Mouse (Mus musculus) forebrain, postnatal 0 days (tissue): ENCODE results near the gene Nprl3. TPM values are rescaled to one million over a fixed set of nuclear protein-coding genes. Genes with fewer than 3 reads are reported as not detected.
A peak's percentile ranks its signal among the peaks of the same experiment; 100 is the strongest.
"Not testable (repeated sequence)": the region's sequence is repeated elsewhere in the genome, so short reads cannot be mapped to it uniquely, and the experiment has no call there.

Experiments
- ATAC-seq: fragments of 200-750 bp; cut with Nextera tagmentation; 2 replicates; pipeline ENCODE4 v1.8.0; 2017; ENCODE audit warnings: mild to moderate bottlenecking, moderate library complexity
- DNase-seq: peaks from one replicate; pipeline ENCODE4 v3.0.0-alpha.2; 2015
- H3K27ac ChIP-seq: fragments of 300-500 bp; sonication (generic); 2 replicates; pipeline ENCODE4 v1.5.1; 2014; ENCODE audit warnings: low read depth, mild to moderate bottlenecking, antibody characterized with exemption, low read length, moderate library complexity, mixed read lengths
- H3K27me3 ChIP-seq: fragments of 300-500 bp; sonication (generic); 2 replicates; pipeline ENCODE4 v1.6.1; 2014; ENCODE audit warnings: mild to moderate bottlenecking, low read length, mixed read lengths; ENCODE audit not compliant: insufficient read depth
- H3K36me3 ChIP-seq: fragments of 300-500 bp; sonication (generic); 2 replicates; pipeline ENCODE4 v1.6.1; 2014; ENCODE audit warnings: mild to moderate bottlenecking, moderate library complexity; ENCODE audit not compliant: insufficient read depth
- H3K4me1 ChIP-seq: fragments of 300-500 bp; sonication (generic); 2 replicates; pipeline ENCODE4 v1.6.1; 2014; ENCODE audit warnings: antibody characterized with exemption; ENCODE audit not compliant: insufficient read depth
- H3K4me2 ChIP-seq: fragments of 300-500 bp; sonication (generic); 2 replicates; pipeline ENCODE4 v1.6.1; 2014; ENCODE audit warnings: low read depth, mild to moderate bottlenecking, moderate library complexity
- H3K4me3 ChIP-seq: fragments of 300-500 bp; sonication (generic); 2 replicates; pipeline ENCODE4 v1.5.1; 2014; ENCODE audit warnings: low read depth, low read length, mixed read lengths
- H3K9ac ChIP-seq: fragments of 300-500 bp; sonication (generic); 2 replicates; pipeline ENCODE4 v1.6.1; 2014; ENCODE audit warnings: mild to moderate bottlenecking
- H3K9me3 ChIP-seq: fragments of 300-500 bp; sonication (generic); 2 replicates; pipeline ENCODE4 v1.6.1; 2016; ENCODE audit warnings: low read length
- CTCF ChIP-seq: sonication (generic); IDR thresholded peaks from 2 replicates; pipeline ENCODE4 v1.5.1; 2016; ENCODE audit warnings: antibody characterized with exemption, control low read depth, low read depth
- WGBS: fragments of 180-500 bp; shearing (Covaris S2); extraction: QIAGEN DNeasy Blood & Tissue Kit; methylation state at CpG from one replicate; pipeline ENCODE4 v1.1.7; 2014; 5-methylcytosine and 5-hydroxymethylcytosine counted together
- polyA plus RNA-seq: library from polyadenylated mRNA; unstranded; fragments of >200 nt; fragmentation: Nextera tagmentation; extraction: Ambion mirVana; gene quantifications from 2 replicates; pipeline ENCODE4 v1.2.1, GENCODE M21; 2015
- total RNA-seq: library from RNA; depleted of rRNA; stranded (reverse); fragments of >200 nt; gene quantifications from 2 replicates; pipeline ENCODE4 v1.2.3, GENCODE M21; 2014

The Nprl3 gene
- total and polyA plus RNA-seq, 2 experiments from 2014 or later = 38.1 to 51.9 TPM

GRCm38 (mm10) chr11:32301506-32301905, 34.0 kb upstream of the Nprl3 start:
- H3K27ac ChIP-seq = no peak overlapping the region
- H3K4me3 ChIP-seq = no peak overlapping the region
- no peak for DNase-seq
- H3K9ac ChIP-seq = no peak overlapping the region
- ATAC-seq = no peak
- TF ChIP-seq CTCF = no peak
- H3K4me1 ChIP-seq = peaks cover 7% of the 10 kb centered on the region; the same call in 1 of the 2 replicates
- no peak overlapping the region for H3K4me2 ChIP-seq
- H3K36me3 ChIP-seq = no peaks in the 10 kb centered on the region
- WGBS = 69% methylated on average over 1 of the region's 1 CpGs
- no peaks in the 10 kb centered on the region for H3K9me3 ChIP-seq
- H3K27me3 ChIP-seq = no peaks in the 10 kb centered on the region

- no peaks in the 10 kb centered on the region for H3K36me3 ChIP-seq
- WGBS = 60% methylated on average over 14 of the region's 17 CpGs
- H3K9ac ChIP-seq = no peak overlapping the region
- TF ChIP-seq CTCF = no peak
- no peak overlapping the region for H3K27ac ChIP-seq
- peak overlapping the region; percentile 42 for H3K4me2 ChIP-seq
- H3K4me1 ChIP-seq = peaks cover 7% of the 10 kb centered on the region; the same call in 1 of the 2 replicates
- H3K4me3 ChIP-seq = peak overlapping the region; percentile 20; the same call in 1 of the 2 replicates
- H3K9me3 ChIP-seq = no peaks in the 10 kb centered on the region
- no peaks in the 10 kb centered on the region for H3K27me3 ChIP-seq
- ATAC-seq (0 out of 2 replicates have a peak, but pooled peaks have one; percentile 8), DNase-seq (no peak)
Measured at GRCm38 (mm10) chr11:32300279-32301267, 33.1 kb upstream of the Nprl3 start.

DNA sequence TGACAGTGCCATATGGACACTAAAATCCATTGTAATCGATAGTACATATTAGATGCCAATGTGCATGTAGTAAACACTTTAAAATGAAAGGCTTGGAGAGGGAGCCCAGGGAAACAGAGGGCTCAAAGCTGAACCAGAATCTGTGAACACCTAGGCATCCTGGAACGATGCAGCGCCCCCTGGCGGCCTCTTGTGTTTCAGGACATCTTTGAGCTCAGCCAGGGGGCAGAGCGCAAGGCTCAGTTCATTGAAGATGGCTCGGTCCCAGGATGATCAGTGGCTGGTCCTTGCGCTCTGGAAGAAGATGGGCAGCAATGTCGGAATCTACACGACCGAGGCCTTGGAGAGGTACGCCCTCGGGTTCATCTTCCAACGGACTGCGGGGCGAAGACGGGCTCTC, 32.4 kb upstream of the Nprl3 start, which contains the start of gene Hbq1a:
Gene Hbq1a, plus strand, starts transcription at position 205 of the 400 bp plus-strand sequence.
- ATAC-seq (peak; percentile 76), DNase-seq (peak; percentile 71)
- WGBS = 6% methylated on average over 16 of the region's 16 CpGs
- not testable (repeated sequence) for H3K9ac ChIP-seq, H3K27ac ChIP-seq, H3K36me3 ChIP-seq, H3K4me1 ChIP-seq, H3K27me3 ChIP-seq, H3K9me3 ChIP-seq
- peak within 1 kb of the TSS; percentile 42 for H3K4me2 ChIP-seq
- TF ChIP-seq CTCF = peak; percentile 88
- peak within 1 kb of the TSS; percentile 20; the same call in 1 of the 2 replicates for H3K4me3 ChIP-seq

DNA sequence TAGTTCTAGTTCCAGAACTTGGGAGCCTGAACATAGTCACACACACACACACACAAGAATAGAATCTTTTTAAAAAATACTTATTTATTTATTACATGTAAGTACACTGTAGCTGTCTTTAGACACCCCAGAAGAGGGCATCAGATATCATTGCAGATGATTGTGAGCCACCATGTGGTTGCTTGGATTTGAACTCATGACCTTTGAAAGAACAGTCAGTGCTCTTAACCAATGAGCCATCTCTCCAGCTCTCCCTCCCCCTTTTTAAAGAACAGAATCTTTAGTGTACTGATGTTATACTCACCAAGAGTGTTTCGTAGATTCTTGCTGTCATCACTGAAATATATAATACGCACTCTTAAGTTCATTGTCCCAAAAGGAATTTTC, 31.0 kb upstream of the Nprl3 start:
- Histone ChIP-seq H3K9ac (no peak overlapping the region), H3K36me3 (no peaks in the 10 kb centered on the region), H3K4me1 (peaks cover 7% of the 10 kb centered on the region; the same call in 1 of the 2 replicates), H3K27ac (no peak overlapping the region), H3K27me3 (no peaks in the 10 kb centered on the region), H3K9me3 (no peaks in the 10 kb centered on the region), H3K4me3 (no peak overlapping the region), H3K4me2 (no peak overlapping the region)
- no peak for TF ChIP-seq CTCF
- ATAC-seq = no peak
- DNase-seq = no peak
- 95% methylated on average over 2 of the region's 2 CpGs for WGBS

DNA sequence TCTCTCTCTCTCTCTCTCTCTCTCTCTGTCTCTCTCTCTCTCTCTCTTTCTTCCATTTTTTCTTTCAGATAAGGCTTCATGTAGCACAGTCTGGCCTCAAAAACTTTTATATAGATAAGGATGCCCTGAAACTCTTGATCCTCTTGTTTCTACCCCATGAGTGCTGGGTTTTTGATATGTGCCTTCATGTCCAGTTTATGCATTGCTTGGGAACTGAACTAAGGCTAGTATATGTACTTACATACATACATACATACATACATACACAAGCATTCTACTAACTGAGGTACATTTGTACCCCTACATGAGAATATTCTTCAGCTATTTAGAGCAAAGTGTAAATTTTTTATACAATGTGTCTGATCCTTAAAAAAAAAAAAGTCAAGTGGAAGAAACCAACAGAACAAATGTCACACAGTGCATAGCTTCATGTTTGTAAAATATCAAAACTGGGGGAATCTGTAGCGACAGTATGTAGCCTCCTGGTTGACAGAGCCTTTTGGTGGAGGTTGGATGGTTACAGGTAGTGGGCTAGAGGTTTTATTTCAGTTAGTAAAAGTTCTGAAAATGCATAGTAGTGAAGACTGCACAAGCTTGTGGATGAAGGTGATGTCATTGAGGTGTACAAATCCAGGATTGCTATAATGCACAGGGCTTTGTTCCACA, 30.5 kb upstream of the Nprl3 start:
- DNase-seq = no peak
- no peak for TF ChIP-seq CTCF
- H3K27me3 ChIP-seq = no peaks in the 10 kb centered on the region
- H3K4me1 ChIP-seq = 0 out of 2 replicates have a peak, but pooled peaks cover 4% of the 10 kb centered on the region
- no peak overlapping the region for H3K4me2 ChIP-seq
- ATAC-seq = no peak
- no peaks in the 10 kb centered on the region for H3K9me3 ChIP-seq
- H3K4me3 ChIP-seq = no peak overlapping the region
- H3K9ac ChIP-seq = no peak overlapping the region
- 98% methylated on average over 1 of the region's 1 CpGs for WGBS
- no peak overlapping the region for H3K27ac ChIP-seq
- H3K36me3 ChIP-seq = no peaks in the 10 kb centered on the region

- H3K27me3 ChIP-seq, DNase-seq, H3K27ac ChIP-seq, H3K4me2 ChIP-seq, ATAC-seq, H3K9me3 ChIP-seq, H3K9ac ChIP-seq, H3K36me3 ChIP-seq, H3K4me3 ChIP-seq, H3K4me1 ChIP-seq: not testable (repeated sequence)
- 60% methylated on average over 2 of the region's 2 CpGs for WGBS
Measured at GRCm38 (mm10) chr11:32297417-32297816, 29.9 kb upstream of the Nprl3 start.

DNA sequence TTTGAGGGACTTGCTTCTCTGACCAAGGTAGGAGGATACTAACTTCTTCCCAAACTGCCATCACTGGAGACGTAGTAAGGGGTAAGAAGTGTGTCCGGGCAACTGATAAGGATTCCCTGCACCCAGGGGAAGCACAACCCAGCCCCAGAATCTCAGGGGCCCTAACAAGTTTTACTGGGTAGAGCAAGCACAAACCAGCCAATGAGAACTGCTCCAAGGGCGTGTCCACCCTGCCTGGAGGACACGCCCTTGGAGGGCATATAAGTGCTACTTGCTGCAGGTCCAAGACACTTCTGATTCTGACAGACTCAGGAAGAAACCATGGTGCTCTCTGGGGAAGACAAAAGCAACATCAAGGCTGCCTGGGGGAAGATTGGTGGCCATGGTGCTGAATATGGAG, 28.7 kb upstream of the Nprl3 start, which contains the start of gene Hba-a2:
Gene Hba-a2, plus strand, starts transcription at position 287 of the 400 bp plus-strand sequence.
- H3K4me2 ChIP-seq, H3K4me1 ChIP-seq, ATAC-seq, H3K9ac ChIP-seq, H3K27me3 ChIP-seq, H3K27ac ChIP-seq, H3K36me3 ChIP-seq, H3K4me3 ChIP-seq, DNase-seq, H3K9me3 ChIP-seq: not testable (repeated sequence)
- no CpG with 5 or more reads among the region's 4 CpGs for WGBS

DNA sequence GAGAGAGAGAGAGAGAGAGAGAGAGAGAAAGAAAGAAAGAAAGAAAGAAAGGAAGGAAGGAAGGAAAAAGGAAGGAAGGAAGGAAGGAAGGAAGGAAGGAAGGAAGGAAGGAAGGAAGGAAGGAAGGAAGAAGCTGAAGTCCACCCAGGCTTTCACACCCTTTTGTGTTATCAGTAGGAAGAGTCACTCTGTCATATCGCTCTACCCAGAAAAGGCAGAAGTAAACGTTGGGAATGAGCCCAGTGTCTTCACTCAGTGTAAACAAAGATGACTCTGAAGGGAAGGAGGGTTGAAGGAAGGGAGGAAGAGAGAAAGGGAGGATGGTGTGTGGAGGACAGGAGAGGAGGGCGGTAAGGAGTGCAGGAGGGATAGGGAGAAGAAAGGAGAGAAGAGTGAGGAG, 26.0 kb upstream of the Nprl3 start:
- H3K4me1 ChIP-seq, H3K9ac ChIP-seq, H3K27me3 ChIP-seq, ATAC-seq, H3K36me3 ChIP-seq, H3K9me3 ChIP-seq, H3K27ac ChIP-seq, H3K4me2 ChIP-seq, DNase-seq, H3K4me3 ChIP-seq: not testable (repeated sequence)
- WGBS = 71% methylated on average over 3 of the region's 3 CpGs

DNA sequence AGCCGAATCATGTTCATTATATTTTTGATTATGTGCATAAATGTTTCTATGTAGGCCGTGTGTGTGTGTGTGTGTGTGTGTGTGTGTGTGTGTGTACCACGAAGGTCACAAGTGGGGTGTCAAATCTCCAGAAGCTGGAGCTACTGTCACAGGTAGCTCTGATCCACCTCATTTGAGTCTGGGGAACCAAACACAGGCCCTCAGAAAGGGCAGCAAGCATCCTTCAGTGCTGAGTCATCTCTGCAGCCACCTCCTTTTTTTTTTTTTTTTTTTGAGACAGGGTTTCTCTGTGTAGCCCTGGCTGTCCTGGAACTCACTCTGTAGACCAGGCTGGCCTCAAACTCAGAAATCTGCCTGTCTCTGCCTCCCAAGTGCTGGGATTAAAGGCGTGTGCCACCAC, 25.3 kb upstream of the Nprl3 start:
- not testable (repeated sequence) for H3K27ac ChIP-seq, ATAC-seq, H3K9me3 ChIP-seq, DNase-seq, H3K4me3 ChIP-seq, H3K4me2 ChIP-seq, H3K27me3 ChIP-seq, H3K36me3 ChIP-seq, H3K9ac ChIP-seq, H3K4me1 ChIP-seq
- WGBS = 81% methylated on average over 4 of the region's 4 CpGs
